Mouse (Mus musculus): Measurements from ENCODE around the gene Hdhd5.

Hdhd5 gene

DNA sequence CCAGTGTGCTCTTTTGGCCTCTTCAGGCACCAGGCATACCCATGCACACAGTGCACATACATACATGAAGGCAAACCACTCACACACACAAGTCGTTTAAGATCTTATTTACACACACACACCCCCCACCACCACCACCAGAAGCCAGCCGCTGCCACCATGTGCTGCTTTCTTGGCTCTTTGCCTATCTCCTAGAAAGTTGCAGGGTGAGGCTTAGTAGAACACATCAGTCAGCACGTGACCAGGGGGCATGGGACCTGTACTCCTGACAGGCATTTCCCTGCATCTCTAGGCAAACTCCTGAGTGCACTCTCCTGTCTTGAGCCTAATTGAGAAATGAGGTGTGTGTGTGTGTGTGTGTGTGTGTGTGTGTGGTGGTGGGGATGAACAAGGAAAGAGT, 46.1 kb downstream of the Hdhd5 start:
- in situ Hi-C loops (cut with MboI, MseI) = loop anchor here in 1 of 2 experiments (5.0 kb wide), 1 partner anchor 1118 kb away; no protein-coding TSS in a partner anchor

- in situ Hi-C loops (cut with MboI, MseI) = loop anchor here in 1 of 2 experiments (5.0 kb wide), 1 partner anchor 44 kb away; no protein-coding TSS in a partner anchor
Observed at GRCm38 (mm10) chr6:120483211-120483626, 47.9 kb downstream of the Hdhd5 start.

DNA sequence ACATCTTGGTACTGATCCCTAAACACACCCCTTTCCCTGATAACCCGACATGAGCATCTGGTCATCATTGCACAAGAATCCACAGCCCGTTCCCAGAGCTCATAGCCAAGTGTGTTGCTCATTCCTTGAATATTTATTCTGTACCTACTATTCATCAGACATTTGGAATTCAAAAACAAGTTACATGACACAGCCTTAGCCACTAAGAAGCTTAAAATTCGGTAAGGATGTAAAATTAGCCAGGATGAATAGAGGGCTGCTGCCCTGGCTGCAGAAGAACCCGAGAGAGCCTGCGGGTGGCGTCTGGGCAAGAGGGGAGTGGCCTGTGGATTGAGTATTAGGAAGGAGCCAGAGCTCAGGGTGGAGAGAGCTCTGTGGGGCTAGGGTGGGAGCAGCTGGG, 48.4 kb downstream of the Hdhd5 start:
- in situ Hi-C loops (cut with MboI, MseI) = loop anchor here in 1 of 2 experiments (5.0 kb wide), 1 partner anchor 45 kb away; no protein-coding TSS in a partner anchor

GRCm38 (mm10) chr6:120482021-120482420, 49.1 kb downstream of the Hdhd5 start:
- in situ Hi-C loops (cut with MboI, MseI) = loop anchor here in 1 of 2 experiments (5.0 kb wide), 1 partner anchor 45 kb away; no protein-coding TSS in a partner anchor

DNA sequence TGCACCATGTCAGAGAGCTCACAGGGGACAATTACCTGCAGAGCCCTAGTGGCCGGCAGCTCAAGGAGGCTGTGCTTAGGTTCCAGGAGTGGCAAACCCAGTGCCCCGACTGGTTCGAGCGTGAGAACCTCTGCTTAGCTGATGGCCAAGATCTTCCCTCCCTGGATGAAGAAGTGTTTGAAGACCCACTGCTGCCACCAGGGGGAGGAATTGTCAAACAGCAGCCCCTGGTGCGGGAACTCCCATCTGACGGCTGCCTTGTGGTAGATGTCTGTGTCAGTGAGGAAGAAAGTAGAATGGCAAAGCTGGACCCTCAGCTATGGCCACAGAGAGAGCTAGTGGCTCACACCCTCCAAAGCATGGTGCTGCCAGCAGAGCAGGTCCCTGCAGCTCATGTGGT, 49.6 kb downstream of the Hdhd5 start:
- in situ Hi-C loops (cut with MboI, MseI) = loop anchor here in 1 of 2 experiments (5.0 kb wide), 1 partner anchor 46 kb away; no protein-coding TSS in a partner anchor

GRCm38 (mm10) chr6:120480361-120480760, 50.8 kb downstream of the Hdhd5 start:
- in situ Hi-C loops (cut with MboI, MseI) = loop anchor here in 1 of 2 experiments (5.0 kb wide), 1 partner anchor 47 kb away; no protein-coding TSS in a partner anchor

DNA sequence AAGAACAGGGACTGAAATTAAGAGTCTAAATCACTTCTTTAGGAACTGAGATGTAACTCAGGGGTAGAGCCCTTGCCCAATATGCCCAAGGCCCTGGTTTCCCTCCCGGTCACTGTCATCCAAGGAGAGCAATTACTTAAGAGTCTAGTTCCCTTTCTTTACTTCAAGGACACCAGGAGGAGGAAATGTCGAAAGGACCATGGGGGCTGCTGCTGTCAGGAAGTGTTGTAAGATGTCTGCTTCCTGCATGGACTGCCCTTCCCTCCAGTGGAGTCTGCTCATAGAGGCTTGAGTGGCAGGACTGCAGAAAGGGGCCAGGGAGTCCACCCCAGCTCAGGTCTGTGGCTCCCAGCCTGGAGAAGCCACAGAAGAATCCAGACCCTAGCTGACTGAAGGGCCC, 51.8 kb downstream of the Hdhd5 start:
- in situ Hi-C loops (cut with MboI, MseI) = no loop called here

DNA sequence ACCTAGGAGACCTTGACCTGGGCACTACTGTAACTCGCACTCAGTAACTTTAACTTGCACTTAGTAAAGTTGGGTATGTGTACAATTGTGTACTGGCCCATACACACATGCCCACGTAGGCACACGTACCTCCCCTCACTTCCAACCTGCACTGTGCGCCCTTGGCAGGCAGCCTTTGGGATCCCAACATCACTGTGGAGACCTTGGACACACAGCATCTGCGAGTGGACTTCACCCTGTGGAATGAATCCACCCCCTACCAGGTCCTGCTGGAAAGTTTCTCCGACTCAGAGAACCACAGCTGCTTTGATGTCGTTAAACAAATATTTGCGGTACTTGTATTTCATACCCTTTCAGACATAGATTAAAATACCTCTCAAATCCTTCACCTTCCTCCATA, 55.8 kb downstream of the Hdhd5 start:
- in situ Hi-C loops (cut with MboI, MseI) = no loop called here

DNA sequence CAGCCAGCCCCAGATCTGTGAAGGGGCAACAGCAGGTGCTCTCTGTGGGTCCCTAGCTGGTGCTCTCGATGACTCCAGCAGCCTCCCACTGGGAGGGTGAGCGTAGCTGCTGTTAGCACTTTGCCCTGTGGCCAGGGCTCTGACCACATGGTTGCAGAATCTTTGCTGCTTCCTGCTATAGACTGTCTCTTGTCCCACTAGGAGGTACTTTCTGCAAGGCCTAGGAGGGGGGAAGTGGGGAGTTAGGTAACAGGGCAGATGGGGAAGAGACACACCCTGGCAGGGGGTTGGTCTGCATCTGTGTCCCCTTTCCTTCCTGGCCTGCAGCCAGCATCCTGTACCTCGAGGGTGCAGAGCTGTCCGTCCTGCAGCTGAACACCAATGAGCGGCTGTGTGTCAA, 57.7 kb downstream of the Hdhd5 start:
- in situ Hi-C loops (cut with MboI, MseI) = no loop called here

GRCm38 (mm10) chr6:120472455-120473140, 58.5 kb downstream of the Hdhd5 start:
- in situ Hi-C loops (cut with MboI, MseI) = no loop called here

DNA sequence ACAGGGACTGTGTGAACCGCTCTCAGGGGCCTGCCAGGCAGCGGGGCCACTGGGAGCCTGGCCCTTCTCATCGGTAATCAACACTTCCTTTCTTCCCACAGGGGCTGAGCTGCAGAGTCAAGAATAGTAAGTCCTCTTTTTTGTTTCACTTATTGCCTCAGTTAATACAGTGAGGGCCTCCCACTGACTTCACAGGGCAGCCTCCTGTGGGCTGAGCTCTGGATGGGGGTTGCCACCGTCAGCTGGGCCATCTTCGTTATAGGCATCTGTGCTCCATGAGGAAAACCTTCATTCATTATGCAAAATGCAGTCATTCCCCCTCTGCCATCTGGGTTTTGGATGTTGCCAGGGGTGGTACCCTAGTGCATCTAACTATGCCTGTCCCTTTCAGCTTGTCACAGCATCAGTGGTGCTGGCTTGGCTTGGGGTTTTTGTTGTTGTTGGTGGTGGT, 59.1 kb downstream of the Hdhd5 start:
- in situ Hi-C loops (cut with MboI, MseI) = no loop called here

DNA sequence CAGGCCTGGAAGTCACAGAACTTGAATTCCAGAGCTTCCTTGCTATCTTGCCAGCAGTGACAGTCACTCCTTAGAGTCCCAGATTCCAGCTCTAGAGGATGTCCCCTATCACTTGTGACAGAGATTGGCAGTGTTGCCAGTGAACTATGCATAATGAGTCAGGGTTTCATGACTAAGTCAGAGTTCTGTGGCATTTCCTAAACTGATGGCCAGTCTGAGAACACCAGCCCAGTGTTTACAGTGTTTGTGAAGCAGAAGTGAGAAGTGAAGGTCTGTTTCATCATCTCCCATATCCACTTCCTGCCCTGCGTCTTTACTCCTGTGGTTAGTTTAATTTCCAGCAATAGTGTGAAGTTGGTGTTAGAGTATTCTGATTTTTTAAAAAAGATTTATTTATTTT, 60.5 kb downstream of the Hdhd5 start:
- in situ Hi-C loops (cut with MboI, MseI) = no loop called here

DNA sequence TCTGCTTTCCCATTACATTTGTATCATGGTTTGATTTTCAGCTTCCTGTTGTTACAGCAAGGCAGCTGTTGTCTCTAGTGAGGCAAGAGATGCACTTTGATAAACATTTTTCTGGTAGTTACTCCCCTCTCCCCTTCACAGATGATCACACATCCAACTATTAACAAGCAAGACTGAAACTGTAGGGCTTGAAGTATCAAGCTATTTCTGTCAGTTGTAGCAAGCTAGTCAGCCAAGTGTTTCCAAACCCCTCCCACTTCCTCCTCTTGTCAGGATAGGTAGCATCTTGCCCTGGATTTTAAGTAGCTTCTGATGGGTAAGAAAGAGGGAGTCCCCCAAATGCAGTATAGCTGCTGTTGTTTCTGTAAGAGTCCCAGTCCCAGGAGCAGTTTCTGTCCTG, 61.3 kb downstream of the Hdhd5 start:
- in situ Hi-C loops (cut with MboI, MseI) = no loop called here

DNA sequence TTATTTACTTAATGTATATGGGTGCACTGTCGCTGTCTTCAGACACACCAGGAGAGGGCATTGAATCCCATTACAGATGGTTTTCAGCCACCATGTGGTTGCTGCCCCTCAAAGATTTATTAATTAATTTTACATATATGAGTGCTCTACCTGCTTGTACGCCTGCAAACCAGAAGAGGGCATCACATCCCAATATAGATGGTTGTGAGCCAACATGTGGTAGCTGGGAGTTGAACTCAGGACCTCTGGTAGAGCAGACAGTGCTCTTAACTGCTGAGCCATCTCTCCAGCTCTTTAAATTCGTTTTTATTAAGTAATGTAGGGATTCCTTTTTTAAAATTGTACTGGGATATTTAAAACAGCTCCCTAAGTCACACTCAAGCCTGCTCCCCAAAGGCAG, 61.9 kb downstream of the Hdhd5 start:
- in situ Hi-C loops (cut with MboI, MseI) = no loop called here

- in situ Hi-C loops (cut with MboI, MseI) = no loop called here
Observed at GRCm38 (mm10) chr6:120468259-120468658, 62.9 kb downstream of the Hdhd5 start.

DNA sequence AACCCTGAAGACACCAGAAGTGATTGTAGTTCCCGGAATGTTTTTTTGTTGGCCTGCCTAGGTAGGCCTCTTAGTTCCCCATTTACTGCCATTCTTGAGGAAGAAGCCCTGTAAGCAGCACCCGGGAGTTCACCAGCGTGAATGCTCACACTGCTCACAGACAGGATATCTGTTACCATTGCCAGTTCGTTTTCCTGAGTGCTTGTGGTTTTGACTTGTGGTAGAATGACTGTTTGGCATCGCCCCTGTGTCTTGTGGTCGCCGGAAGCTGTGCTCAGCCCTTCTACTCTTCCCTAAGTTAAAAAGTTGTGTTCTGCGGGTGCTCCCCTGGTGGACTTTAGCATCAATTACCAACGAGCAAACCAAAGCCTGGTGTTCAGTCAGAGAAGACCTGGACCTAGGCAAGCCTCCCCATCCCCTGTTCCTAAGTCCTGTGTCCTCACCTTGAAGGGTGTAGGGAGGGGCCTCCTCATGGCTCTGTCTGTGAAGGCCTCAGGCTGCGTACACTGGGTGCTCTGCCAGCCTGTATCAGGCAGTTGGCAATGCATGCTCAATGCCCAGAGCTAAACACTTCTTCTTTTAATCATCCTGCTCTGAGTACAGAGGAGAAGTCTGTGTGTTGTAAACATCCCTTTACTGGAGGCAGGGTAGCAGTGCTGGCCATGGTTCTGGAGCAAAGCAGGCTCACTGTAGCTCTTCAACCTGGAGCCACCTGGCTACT, 64.3 kb downstream of the Hdhd5 start:
- in situ Hi-C loops (cut with MboI, MseI) = no loop called here

GRCm38 (mm10) chr6:120465393-120465792, 65.7 kb downstream of the Hdhd5 start:
- in situ Hi-C loops (cut with MboI, MseI) = no loop called here

DNA sequence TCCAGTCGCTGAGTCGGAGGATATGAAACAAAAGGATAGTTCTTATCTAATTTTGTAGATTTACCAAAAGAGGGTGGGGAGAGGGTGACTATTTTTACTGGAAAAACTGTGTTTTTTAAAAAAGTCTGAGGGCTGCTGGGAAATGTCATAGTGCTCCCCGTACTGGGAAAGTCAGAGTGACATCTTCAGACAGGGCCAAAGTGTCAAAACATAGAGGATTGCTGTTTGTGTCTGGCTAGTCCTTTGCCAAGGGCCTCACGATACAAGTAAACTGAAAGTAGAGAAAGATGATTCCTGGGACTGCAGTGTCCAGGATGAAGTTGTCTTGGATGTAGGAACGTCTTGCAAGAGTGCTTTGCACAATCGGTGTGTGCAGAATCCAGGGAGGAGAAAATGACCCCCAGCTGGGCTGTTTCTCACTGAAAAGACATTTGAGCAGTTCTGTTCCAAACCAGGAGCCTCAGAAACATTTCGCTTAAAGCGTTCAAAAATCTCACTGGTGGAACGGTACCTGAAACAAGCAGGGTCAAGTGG, 66.6 kb downstream of the Hdhd5 start:
- in situ Hi-C loops (cut with MboI, MseI) = no loop called here

DNA sequence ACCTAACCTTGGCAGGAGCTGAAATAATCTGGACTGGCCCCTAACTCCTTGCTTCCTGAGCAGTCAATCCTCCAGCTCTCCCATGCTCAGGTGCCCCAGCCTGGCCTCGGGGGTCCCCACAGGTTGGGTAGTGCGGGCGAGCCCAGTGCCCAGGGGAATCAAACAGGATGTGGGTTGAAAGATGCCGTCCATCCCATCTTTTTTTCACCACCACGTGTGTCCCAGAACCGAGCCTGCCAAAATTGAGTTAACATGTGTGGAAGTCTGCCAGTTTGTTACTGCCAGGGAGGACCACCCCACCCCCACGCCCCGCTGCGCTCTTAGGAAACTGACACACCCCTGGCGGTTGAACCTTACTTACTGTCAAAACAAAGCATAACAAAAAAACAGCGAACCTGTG, 67.2 kb downstream of the Hdhd5 start:
- in situ Hi-C loops (cut with MboI, MseI) = no loop called here

DNA sequence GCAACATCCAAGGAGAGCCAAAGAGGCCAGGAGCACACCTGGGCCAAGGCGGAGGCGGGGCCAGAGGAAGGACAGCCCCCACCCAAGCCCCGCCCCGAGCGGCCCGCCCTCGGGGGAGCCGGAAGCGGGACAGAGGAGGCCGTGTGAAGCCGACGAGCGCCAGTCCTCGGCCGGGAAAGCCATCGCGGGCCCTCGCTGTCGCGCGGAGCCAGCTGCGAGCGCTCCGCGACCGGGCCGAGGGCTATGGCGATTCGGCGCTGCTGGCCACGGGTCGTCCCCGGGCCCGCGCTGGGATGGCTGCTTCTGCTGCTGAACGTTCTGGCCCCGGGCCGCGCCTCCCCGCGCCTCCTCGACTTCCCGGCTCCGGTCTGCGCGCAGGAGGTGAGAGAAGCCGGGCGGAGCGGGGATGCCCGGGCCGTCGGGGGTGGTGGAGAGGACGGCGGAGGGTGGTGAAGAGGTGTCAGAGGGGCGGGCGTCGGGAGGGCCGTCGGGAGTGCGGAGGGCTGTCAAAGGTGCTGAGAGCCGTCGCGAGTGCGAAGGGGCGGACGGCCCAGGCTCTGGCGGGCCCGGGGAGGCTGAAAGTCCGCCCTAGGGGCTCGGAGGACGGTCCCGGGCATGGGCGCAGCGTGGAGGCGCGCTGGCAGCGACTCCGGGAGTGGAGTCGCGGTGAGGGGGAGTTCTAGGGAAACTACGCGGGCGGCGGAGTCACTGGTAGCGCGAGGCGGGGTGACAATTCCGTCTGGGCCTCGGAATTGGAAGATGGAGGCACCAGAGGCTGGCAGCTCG, 67.8 kb downstream of the Hdhd5 start, which contains the start of gene Il17ra:
TSS of gene Il17ra (plus strand) at position 162 of the 786 bp plus-strand sequence.
- in situ Hi-C loops (cut with MboI, MseI) = no loop called here

DNA sequence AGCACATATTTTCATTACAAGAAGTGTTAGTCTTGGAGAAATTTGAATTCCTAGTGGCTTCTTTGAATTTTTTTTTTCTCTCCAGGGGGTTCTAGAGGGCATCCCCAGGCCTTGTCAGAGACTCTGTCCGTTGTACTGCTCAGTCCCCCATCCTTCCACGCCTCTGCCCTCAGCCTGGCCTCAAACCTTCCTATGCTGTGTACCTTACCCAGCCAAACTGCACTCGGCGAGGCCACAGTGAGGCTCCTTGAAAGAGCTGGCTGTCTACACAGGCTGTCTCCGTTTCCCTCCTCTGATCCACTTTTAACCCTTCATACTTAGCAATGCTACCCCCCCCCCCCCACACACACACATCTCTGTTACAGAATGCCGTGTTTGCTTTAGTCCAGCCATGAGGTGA, 68.9 kb downstream of the Hdhd5 start:
- in situ Hi-C loops (cut with MboI, MseI) = no loop called here

Measured in T-helper 17 cell (primary cell).